Mouse (Mus musculus) kidney, adult 2 months (tissue): ENCODE data around the gene Gm49318. TPM values are rescaled to one million over a fixed set of nuclear protein-coding genes. Genes with fewer than 3 reads are reported as not detected.

Experiments
- DNase-seq: peaks from one replicate; pipeline ENCODE4 v3.0.0; 2021
- H3K27ac ChIP-seq: fragments of 200-500 bp; 2 replicates; pipeline ENCODE4 v1.5.1; 2012; ENCODE audit warnings: low read depth, low read length, control low read depth, inconsistent platforms; ENCODE audit not compliant: insufficient read depth
- H3K27me3 ChIP-seq: fragments of 200-500 bp; replicated peaks from 2 replicates; pipeline ENCODE4 v1.6.1; 2012; ENCODE audit warnings: mild to moderate bottlenecking, moderate library complexity, low read length, inconsistent platforms; ENCODE audit not compliant: control insufficient read depth, insufficient read depth
- H3K36me3 ChIP-seq: fragments of 200-500 bp; 2 replicates; pipeline ENCODE4 v1.6.1; 2012; ENCODE audit warnings: mild to moderate bottlenecking, moderate library complexity, low read length, inconsistent platforms; ENCODE audit not compliant: control insufficient read depth, insufficient read depth
- H3K4me1 ChIP-seq: fragments of 200-500 bp; 2 replicates; pipeline ENCODE4 v1.6.1; 2011; ENCODE audit warnings: low read length; ENCODE audit not compliant: control insufficient read depth, insufficient read depth
- H3K4me3 ChIP-seq: fragments of 200-500 bp; 2 replicates; pipeline ENCODE4 v1.5.1; 2011; ENCODE audit warnings: mild to moderate bottlenecking, low read depth, low read length, control low read depth; ENCODE audit not compliant: insufficient read depth
- CTCF ChIP-seq: fragments of 200-500 bp; conservative IDR thresholded peaks from 2 replicates; pipeline ENCODE4 v1.5.1; 2011; ENCODE audit warnings: low read depth, mild to moderate bottlenecking, control low read depth, low read length, moderate library complexity, mixed read lengths; ENCODE audit not compliant: insufficient read depth, insufficient read length
- POLR2A ChIP-seq: fragments of 200-500 bp; IDR thresholded peaks from one replicate; pipeline ENCODE4 v1.6.1; 2011; ENCODE audit warnings: low read depth, low read length, control low read depth
- WGBS: fragments of 180-500 bp; shearing (Covaris S2); methylation state at CpG from one replicate; pipeline ENCODE4 v1.1.7; 2018; 5-methylcytosine and 5-hydroxymethylcytosine counted together
- polyA plus RNA-seq: library from polyadenylated mRNA; depleted of rRNA; stranded (reverse); fragments of >200 nt; gene quantifications from 2 replicates; pipeline ENCODE4 v1.2.3, GENCODE M21; 2012

The Gm49318 gene
- polyA plus RNA-seq, 1 experiment, result not detected

GRCm38 (mm10) chr9:22069881-22070553 is 1.0 kb downstream of the Gm49318 start:
- H3K36me3 ChIP-seq, result no peaks in the 10 kb centered on the region; the same call in 1 of the 2 replicates
- peak overlapping the region; percentile 30 for H3K4me3 ChIP-seq
- peaks cover 5% of the 10 kb centered on the region; the same call in 1 of the 2 replicates for H3K4me1 ChIP-seq
- 0 out of 2 replicates have a peak, but pooled peaks have one; percentile 23 for TF ChIP-seq CTCF
- TF ChIP-seq POLR2A, result no peak
- H3K27me3 ChIP-seq, result no peaks in the 10 kb centered on the region
- peak overlapping the region; percentile 11 for H3K27ac ChIP-seq
- no peak for DNase-seq
- WGBS, result 52% methylated on average over 4 of the region's 4 CpGs

GRCm38 (mm10) chr9:22067195-22067594 is 3.9 kb downstream of the Gm49318 start:
- TF ChIP-seq CTCF, result no peak
- TF ChIP-seq POLR2A, result no peak
- Histone ChIP-seq H3K4me1 (peaks cover 5% of the 10 kb centered on the region; the same call in 1 of the 2 replicates), H3K4me3 (no peak overlapping the region), H3K36me3 (no peaks in the 10 kb centered on the region; the same call in 1 of the 2 replicates), H3K27ac (no peak overlapping the region), H3K27me3 (no peaks in the 10 kb centered on the region)
- no peak for DNase-seq
- WGBS, result 86% methylated on average over 5 of the region's 5 CpGs

GRCm38 (mm10) chr9:22066433-22066832 is 4.6 kb downstream of the Gm49318 start:
- Histone ChIP-seq H3K36me3 (no peaks in the 10 kb centered on the region; the same call in 1 of the 2 replicates), H3K27me3 (no peaks in the 10 kb centered on the region), H3K4me3 (no peak overlapping the region), H3K4me1 (peaks cover 5% of the 10 kb centered on the region; the same call in 1 of the 2 replicates), H3K27ac (no peak overlapping the region)
- 75% methylated on average over 3 of the region's 3 CpGs for WGBS
- TF ChIP-seq POLR2A, result no peak
- TF ChIP-seq CTCF, result peak; percentile 83
- DNase-seq, result peak; percentile 63

GRCm38 (mm10) chr9:22065642-22066041 is 5.4 kb downstream of the Gm49318 start:
- Histone ChIP-seq H3K27ac (no peak overlapping the region), H3K36me3 (no peaks in the 10 kb centered on the region; the same call in 1 of the 2 replicates), H3K4me3 (no peak overlapping the region), H3K27me3 (no peaks in the 10 kb centered on the region), H3K4me1 (peaks cover 5% of the 10 kb centered on the region; the same call in 1 of the 2 replicates)
- WGBS, result 82% methylated on average over 11 of the region's 11 CpGs
- TF ChIP-seq POLR2A (no peak), CTCF (no peak)
- DNase-seq, result no peak

GRCm38 (mm10) chr9:22064341-22064740 is 6.7 kb downstream of the Gm49318 start:
- Histone ChIP-seq H3K36me3 (no peaks in the 10 kb centered on the region; the same call in 1 of the 2 replicates), H3K4me1 (no peaks in the 10 kb centered on the region), H3K4me3 (no peak overlapping the region), H3K27me3 (no peaks in the 10 kb centered on the region), H3K27ac (no peak overlapping the region)
- no peak for TF ChIP-seq POLR2A
- no peak for TF ChIP-seq CTCF
- DNase-seq, result no peak
- WGBS, result 93% methylated on average over 3 of the region's 3 CpGs

- no peak for DNase-seq
- TF ChIP-seq POLR2A (no peak), CTCF (no peak)
- no peaks in the 10 kb centered on the region for H3K27me3 ChIP-seq
- WGBS, result 48% methylated on average over 2 of the region's 2 CpGs
- no peaks in the 10 kb centered on the region; the same call in 1 of the 2 replicates for H3K36me3 ChIP-seq
- H3K27ac ChIP-seq, result no peak overlapping the region
- H3K4me3 ChIP-seq, result no peak overlapping the region
- H3K4me1 ChIP-seq, result no peaks in the 10 kb centered on the region; the same call in 1 of the 2 replicates
Observed at GRCm38 (mm10) chr9:22061339-22061738, 9.7 kb downstream of the Gm49318 start.

- H3K36me3 ChIP-seq, result no peaks in the 10 kb centered on the region; the same call in 1 of the 2 replicates
- H3K4me1 ChIP-seq, result no peaks in the 10 kb centered on the region; the same call in 1 of the 2 replicates
- 91% methylated on average over 9 of the region's 9 CpGs for WGBS
- no peak for DNase-seq
- no peak overlapping the region for H3K27ac ChIP-seq
- TF ChIP-seq POLR2A (no peak), CTCF (no peak)
- H3K27me3 ChIP-seq, result no peaks in the 10 kb centered on the region
- no peak overlapping the region for H3K4me3 ChIP-seq
Observed at GRCm38 (mm10) chr9:22058011-22058424, 13.0 kb downstream of the Gm49318 start.
